Mouse (Mus musculus): ENCODE results near the gene Ifnk. TPM values are rescaled to one million over a fixed set of nuclear protein-coding genes. Genes with fewer than 3 reads are reported as not detected.

The Ifnk gene
- polyA plus RNA-seq, 2 experiments from 2014 or later = 0.69 TPM; not detected in 1

- ATAC-seq = peak; percentile 74
These were observed 11.5 kb upstream of the Ifnk start for GRCm38 (mm10) chr4:35140317-35140716.

GRCm38 (mm10) chr4:35143472-35144102, 8.3 kb upstream of the Ifnk start:
- no peak for ATAC-seq

- no peak for ATAC-seq
These were observed 6.1 kb upstream of the Ifnk start for GRCm38 (mm10) chr4:35145726-35146125.

- ATAC-seq = no peak
These were observed 5.3 kb upstream of the Ifnk start for GRCm38 (mm10) chr4:35146597-35146996.

- ATAC-seq = no peak
These were observed 3.5 kb upstream of the Ifnk start for GRCm38 (mm10) chr4:35148326-35148725.

GRCm38 (mm10) chr4:35150706-35151105, 1.1 kb upstream of the Ifnk start:
- ATAC-seq = no peak

- ATAC-seq = no peak
These were observed 2.2 kb downstream of the Ifnk start for GRCm38 (mm10) chr4:35154051-35154450.

- ATAC-seq = peak; percentile 18
These were observed 3.5 kb downstream of the Ifnk start for GRCm38 (mm10) chr4:35155132-35155922.

- ATAC-seq = peak; percentile 46
These were observed 4.3 kb downstream of the Ifnk start for GRCm38 (mm10) chr4:35156149-35156611.

- peak; percentile 90 for ATAC-seq
These were observed 5.1 kb downstream of the Ifnk start, which contains the start of gene Mob3b for GRCm38 (mm10) chr4:35156751-35157611. Gene Mob3b, minus strand, starts transcription at chr4:35157484.

GRCm38 (mm10) chr4:35157815-35158214, 6.0 kb downstream of the Ifnk start:
- no peak for ATAC-seq

GRCm38 (mm10) chr4:35165275-35165674, 13.4 kb downstream of the Ifnk start:
- no peak for ATAC-seq

GRCm38 (mm10) chr4:35165947-35166346, 14.1 kb downstream of the Ifnk start:
- no peak for ATAC-seq

GRCm38 (mm10) chr4:35167855-35168254, 16.0 kb downstream of the Ifnk start:
- ATAC-seq = no peak

- no peak for ATAC-seq
These were observed 17.8 kb downstream of the Ifnk start for GRCm38 (mm10) chr4:35169571-35170125.

GRCm38 (mm10) chr4:35172471-35172870, 20.6 kb downstream of the Ifnk start:
- no peak for ATAC-seq

GRCm38 (mm10) chr4:35173551-35173950, 21.7 kb downstream of the Ifnk start:
- ATAC-seq = no peak

GRCm38 (mm10) chr4:35175566-35175965, 23.7 kb downstream of the Ifnk start:
- no peak for ATAC-seq

GRCm38 (mm10) chr4:35177926-35178645, 26.2 kb downstream of the Ifnk start:
- ATAC-seq = no peak

- no peak for ATAC-seq
These were observed 35.9 kb downstream of the Ifnk start for GRCm38 (mm10) chr4:35187617-35188326.

- ATAC-seq = no peak
These were observed 37.9 kb downstream of the Ifnk start for GRCm38 (mm10) chr4:35189794-35190193.
